Mouse (Mus musculus) adrenal gland, adult 8-10 months (tissue): ENCODE data around the gene Tceal1. TPM values are rescaled to one million over a fixed set of nuclear protein-coding genes. Genes with fewer than 3 reads are reported as not detected.

ENCODE experiments used
- DNase-seq: peaks from one replicate; pipeline ENCODE4 v3.0.0; 2022
- total RNA-seq, 4 experiments: library from RNA; stranded (reverse); gene quantifications; 2 replicates each; pipeline ENCODE4 v1.2.4; 2022

Gene Tceal1
- total RNA-seq, 4 experiments from 2014 or later, result 9.2 to 13.4 (median 11.3) TPM

DNA sequence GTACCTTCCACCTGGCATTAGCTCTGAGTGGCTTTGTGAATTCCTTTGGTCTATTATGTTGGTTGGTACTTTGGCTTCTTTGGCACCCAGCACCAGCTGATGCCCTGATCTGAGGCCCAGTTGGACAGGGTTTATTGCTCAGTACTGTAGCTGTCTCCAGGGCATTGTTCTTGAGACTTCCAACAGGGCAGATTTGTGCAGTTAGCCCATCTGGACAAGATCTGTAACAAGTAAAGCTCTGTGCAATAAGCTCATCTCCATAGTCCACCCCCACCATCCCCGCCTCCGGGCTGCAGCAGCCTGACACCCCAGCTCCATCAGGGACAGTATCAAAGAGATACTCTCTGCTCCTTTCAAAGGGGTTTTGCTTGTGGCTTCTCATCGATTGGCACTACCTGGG lies 47.7 kb downstream of the Tceal1 start:
- DNase-seq, result no peak

Other genes with a start within 250 kb of the Tceal1 start
- not detected for gene Kir3dl1, start 190.0 kb upstream of the Tceal1 start, total RNA-seq
- gene Kir3dl2, start 163.9 kb upstream of the Tceal1 start, total RNA-seq, result not detected
- 10 to 100 TPM; 26.8 to 52.9 (median 37.0) TPM for gene Tceal3, start 117.1 kb upstream of the Tceal1 start, total RNA-seq
- gene Morf4l2, start 35.7 kb downstream of the Tceal1 start, total RNA-seq, result 100 to 1,000 TPM; 290 to 312 (median 296) TPM
- gene Glra4, start 72.2 kb downstream of the Tceal1 start, total RNA-seq, result under 1 TPM in 1 of 4 experiments, not detected in 3; 0.18 TPM
- 1 to 10 TPM; 5.4 to 8.0 (median 6.9) TPM for gene Plp1, start 114.7 kb downstream of the Tceal1 start, total RNA-seq
- gene Rab9b, start 160.8 kb downstream of the Tceal1 start, total RNA-seq, result 1 to 10 TPM in 1 of 4 experiments, under 1 TPM in 3; 0.49 to 1.1 (median 0.69) TPM
- gene H2bfm, start 219.3 kb downstream of the Tceal1 start, total RNA-seq, result not detected